Mouse (Mus musculus) forebrain, embryonic 10.5 days (tissue): ENCODE results near the gene Arhgef1. TPM values are rescaled to one million over a fixed set of nuclear protein-coding genes. Genes with fewer than 3 reads are reported as not detected.

Experiments
- DNase-seq: peaks from one replicate; pipeline ENCODE4 v3.0.0-alpha.2; 2017; ENCODE audit warnings: low spot score; ENCODE audit errors: extremely low spot score
- H3K27ac ChIP-seq: fragments of 300-500 bp; sonication (generic); 2 replicates; pipeline ENCODE4 v1.5.1; 2016; ENCODE audit warnings: mild to moderate bottlenecking
- H3K27me3 ChIP-seq: fragments of 300-500 bp; sonication (generic); 2 replicates; pipeline ENCODE4 v1.6.1; 2016; ENCODE audit warnings: mild to moderate bottlenecking; ENCODE audit not compliant: poor library complexity, severe bottlenecking
- H3K36me3 ChIP-seq: fragments of 300-500 bp; sonication (generic); replicated peaks from 2 replicates; pipeline ENCODE4 v1.6.1; 2016; ENCODE audit warnings: mild to moderate bottlenecking, moderate library complexity
- H3K4me1 ChIP-seq: fragments of 300-500 bp; sonication (generic); 2 replicates; pipeline ENCODE4 v1.6.1; 2016
- H3K4me3 ChIP-seq: fragments of 300-500 bp; sonication (generic); 2 replicates; pipeline ENCODE4 v1.5.1; 2016; ENCODE audit warnings: mild to moderate bottlenecking, moderate library complexity
- H3K9me3 ChIP-seq: fragments of 300-500 bp; sonication (generic); 2 replicates; pipeline ENCODE4 v1.6.1; 2016; ENCODE audit warnings: mild to moderate bottlenecking, moderate library complexity
- WGBS: fragments of 180-500 bp; shearing (Covaris S2); methylation state at CpG from one replicate; pipeline ENCODE4 v1.1.7; 2016; 5-methylcytosine and 5-hydroxymethylcytosine counted together
- polyA plus RNA-seq: library from polyadenylated mRNA; unstranded; fragments of >200 nt; fragmentation: Nextera tagmentation; extraction: Ambion mirVana; gene quantifications from 2 replicates; pipeline ENCODE4 v1.2.1, GENCODE M21; 2016

The Arhgef1 gene
- polyA plus RNA-seq, 1 experiment from 2014 or later: 59.2 TPM

DNA sequence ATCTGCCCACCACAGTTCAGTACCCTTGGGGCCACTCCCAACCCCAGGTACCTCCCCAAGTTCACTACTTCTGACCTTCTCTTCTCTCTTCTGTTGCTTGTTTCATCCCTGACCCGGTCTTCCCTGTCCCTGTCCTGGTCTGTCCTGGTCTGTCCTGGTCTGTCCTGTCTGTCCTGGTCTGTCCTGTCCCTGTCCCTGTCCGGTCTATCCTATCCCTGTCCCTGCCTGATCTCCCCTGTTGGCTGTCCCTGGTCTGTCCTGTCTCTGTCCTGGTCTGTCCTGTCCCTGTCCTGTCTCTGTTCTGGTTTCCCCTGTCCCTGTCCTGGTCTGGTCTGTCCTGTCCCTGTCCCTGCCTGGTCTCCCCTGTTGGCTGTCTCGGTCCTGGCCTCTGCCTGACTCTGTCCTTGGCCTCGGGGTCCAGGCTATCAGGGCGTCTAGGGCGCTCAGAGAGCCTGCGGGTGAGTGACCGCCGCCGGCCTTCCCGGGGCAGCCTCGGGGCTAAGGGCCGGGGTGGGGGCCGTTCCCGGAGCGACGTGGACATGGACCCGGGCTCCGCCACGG, 16.1 kb downstream of the Arhgef1 start:
- Histone ChIP-seq H3K27ac (no peak overlapping the region), H3K4me3 (no peak overlapping the region), H3K4me1 (0 out of 2 replicates have a peak, but pooled peaks cover 4% of the 10 kb centered on the region), H3K27me3 (no peaks in the 10 kb centered on the region), H3K36me3 (peaks cover 75% of the 10 kb centered on the region), H3K9me3 (peaks cover 1% of the 10 kb centered on the region; the same call in 1 of the 2 replicates)
- WGBS: 94% methylated on average over 20 of the region's 20 CpGs
- no peak for DNase-seq

DNA sequence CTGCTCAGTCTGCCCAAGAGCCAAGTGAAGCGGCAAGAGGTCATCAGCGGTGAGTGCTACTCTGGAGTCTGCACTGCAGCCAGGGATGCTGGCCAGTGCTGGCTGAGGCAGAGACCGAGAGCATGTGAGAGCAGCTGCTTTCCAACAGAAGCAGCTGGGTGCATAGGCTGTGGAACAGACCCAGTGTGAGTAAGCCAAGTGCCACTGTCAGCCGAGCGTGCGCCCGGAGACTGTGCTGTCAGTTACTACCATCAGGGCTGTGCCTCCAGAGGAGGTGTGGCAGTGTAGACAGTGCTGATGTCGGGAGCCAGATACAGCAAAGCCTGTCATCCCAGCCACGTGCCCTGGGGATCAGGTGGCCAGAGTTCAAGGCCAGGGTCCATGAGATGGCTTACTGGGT, 17.0 kb downstream of the Arhgef1 start:
- WGBS: 93% methylated on average over 9 of the region's 9 CpGs
- peaks cover 84% of the 10 kb centered on the region for H3K36me3 ChIP-seq

DNA sequence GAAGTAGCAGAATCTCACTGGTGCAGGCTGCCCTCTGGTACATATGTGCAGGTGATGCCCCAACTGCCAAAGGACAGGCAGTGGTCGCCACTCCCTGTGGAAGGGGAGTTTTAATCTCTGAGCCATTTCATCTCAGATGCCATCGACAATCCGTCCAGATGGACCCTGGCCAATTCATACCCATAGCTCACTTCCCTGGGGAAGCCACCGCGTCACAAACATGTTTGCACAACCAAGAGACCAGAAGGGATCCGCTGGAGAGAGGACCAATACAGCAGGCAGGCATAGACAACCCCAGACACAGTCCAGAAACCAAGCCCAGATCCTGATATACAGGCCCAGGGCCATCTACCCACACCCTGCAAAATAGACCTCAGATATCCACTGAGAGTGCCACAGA, 27.8 kb downstream of the Arhgef1 start:
- 55% methylated on average over 6 of the region's 6 CpGs for WGBS
- H3K9me3 ChIP-seq: no peaks in the 10 kb centered on the region
- peaks cover 81% of the 10 kb centered on the region for H3K27me3 ChIP-seq
- peaks cover 59% of the 10 kb centered on the region for H3K4me1 ChIP-seq
- DNase-seq: no peak
- peaks cover 24% of the 10 kb centered on the region for H3K36me3 ChIP-seq
- H3K4me3 ChIP-seq: no peak overlapping the region
- no peak overlapping the region for H3K27ac ChIP-seq

More for the DNA sequence above, 17.0 kb downstream of the Arhgef1 start:
- no peak for DNase-seq
- Histone ChIP-seq H3K4me3 (no peak overlapping the region), H3K27me3 (no peaks in the 10 kb centered on the region), H3K27ac (no peak overlapping the region), H3K4me1 (0 out of 2 replicates have a peak, but pooled peaks cover 4% of the 10 kb centered on the region), H3K9me3 (peaks cover 4% of the 10 kb centered on the region; the same call in 1 of the 2 replicates)

DNA sequence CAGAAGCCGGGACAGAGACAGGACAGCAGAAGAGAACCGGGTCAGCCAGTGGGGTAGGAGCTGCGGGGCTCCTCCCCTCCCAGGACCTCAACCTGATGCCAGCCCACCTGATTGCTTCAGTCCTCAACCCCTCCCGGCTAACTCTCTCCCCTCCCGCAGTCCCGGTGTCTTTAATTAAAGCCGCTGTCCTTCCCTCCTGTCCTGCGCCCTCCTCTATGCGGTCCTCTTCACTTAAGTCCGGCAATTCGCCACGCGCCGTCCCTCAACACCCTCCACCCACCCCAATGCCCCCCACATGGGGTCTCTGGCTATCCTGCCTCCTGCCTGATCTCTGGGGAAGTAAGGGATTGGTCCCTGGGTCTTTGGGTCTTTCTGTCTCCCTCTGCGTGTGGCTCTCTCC, 28.9 kb downstream of the Arhgef1 start:
- peaks cover 93% of the 10 kb centered on the region for H3K27me3 ChIP-seq
- no peaks in the 10 kb centered on the region for H3K9me3 ChIP-seq
- no peak for DNase-seq
- peak overlapping the region; percentile 9; the same call in 1 of the 2 replicates for H3K4me3 ChIP-seq
- under 1% methylated on average over 15 of the region's 15 CpGs for WGBS
- H3K36me3 ChIP-seq: peaks cover 12% of the 10 kb centered on the region
- no peak overlapping the region for H3K27ac ChIP-seq
- H3K4me1 ChIP-seq: peaks cover 59% of the 10 kb centered on the region

DNA sequence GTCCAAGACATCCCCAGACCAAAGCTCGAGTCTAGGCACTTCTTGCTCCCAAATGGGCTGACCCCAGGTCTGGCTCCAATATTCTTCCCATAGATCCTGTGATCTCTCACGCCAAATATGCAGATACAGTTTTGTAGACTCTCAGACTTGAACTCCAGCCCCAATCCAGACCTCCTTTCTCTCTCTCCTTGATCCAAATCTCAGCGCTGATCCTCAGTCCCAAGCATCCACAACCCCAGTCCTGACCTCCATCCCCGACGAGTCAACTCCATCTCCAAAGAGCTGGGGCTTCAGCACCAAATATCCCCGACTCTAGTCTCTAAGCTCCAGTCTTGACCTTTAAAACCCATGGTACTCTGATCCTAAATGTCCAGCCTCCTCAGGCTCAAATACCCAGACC, 40.9 kb downstream of the Arhgef1 start:
- no peak for DNase-seq
- WGBS: 7% methylated on average over 6 of the region's 6 CpGs
- Histone ChIP-seq H3K27ac (no peak overlapping the region), H3K27me3 (peaks cover 100% of the 10 kb centered on the region), H3K9me3 (no peaks in the 10 kb centered on the region), H3K4me3 (peak overlapping the region; percentile 53; the same call in 1 of the 2 replicates), H3K36me3 (no peaks in the 10 kb centered on the region), H3K4me1 (peaks cover 20% of the 10 kb centered on the region)

DNA sequence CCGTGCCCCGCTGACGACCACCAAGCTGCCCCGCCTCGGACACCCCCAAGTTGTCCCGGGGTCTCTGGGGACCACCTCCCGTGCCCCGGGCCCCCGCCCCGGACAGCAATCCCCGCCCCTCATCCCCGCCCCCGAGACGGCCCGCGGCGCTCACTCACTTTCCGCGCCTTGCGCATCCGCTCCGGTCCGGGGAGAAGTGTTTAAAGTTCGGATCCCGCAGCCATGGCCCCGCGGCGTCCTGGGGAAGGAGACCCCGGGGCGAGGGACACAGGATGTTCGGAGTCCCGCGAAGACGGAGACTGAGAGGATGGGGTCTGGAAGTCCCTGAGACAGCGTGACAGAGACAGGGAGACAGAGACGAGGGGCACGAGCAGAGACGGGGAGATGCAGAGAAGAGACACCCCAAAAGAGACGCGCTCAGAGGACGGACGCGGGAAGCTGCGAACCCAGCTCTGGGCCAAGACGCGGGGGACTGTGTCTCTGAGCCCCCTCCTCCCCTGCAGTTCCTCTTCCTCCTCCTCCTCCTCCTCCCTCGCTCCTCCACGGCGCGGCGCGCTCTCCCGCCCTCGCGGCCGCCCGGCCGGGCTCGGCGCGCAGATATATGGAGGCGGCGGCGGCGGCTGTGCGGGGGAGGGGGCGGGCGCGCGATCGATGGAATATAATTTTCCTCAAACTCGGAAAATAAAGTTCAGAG, 41.7 kb downstream of the Arhgef1 start, which contains the start of gene Gm4881:
Gene Gm4881 (minus strand): TSS at position 238 of the 694 bp plus-strand sequence.
- H3K36me3 ChIP-seq: no peaks in the 10 kb centered on the region
- H3K9me3 ChIP-seq: no peaks in the 10 kb centered on the region
- DNase-seq: no peak
- H3K27ac ChIP-seq: no peak within 1 kb of the TSS
- H3K27me3 ChIP-seq: peaks cover 100% of the 10 kb centered on the region
- WGBS: 1% methylated on average over 72 of the region's 72 CpGs
- peaks cover 23% of the 10 kb centered on the region for H3K4me1 ChIP-seq
- peak within 1 kb of the TSS; percentile 53 for H3K4me3 ChIP-seq

DNA sequence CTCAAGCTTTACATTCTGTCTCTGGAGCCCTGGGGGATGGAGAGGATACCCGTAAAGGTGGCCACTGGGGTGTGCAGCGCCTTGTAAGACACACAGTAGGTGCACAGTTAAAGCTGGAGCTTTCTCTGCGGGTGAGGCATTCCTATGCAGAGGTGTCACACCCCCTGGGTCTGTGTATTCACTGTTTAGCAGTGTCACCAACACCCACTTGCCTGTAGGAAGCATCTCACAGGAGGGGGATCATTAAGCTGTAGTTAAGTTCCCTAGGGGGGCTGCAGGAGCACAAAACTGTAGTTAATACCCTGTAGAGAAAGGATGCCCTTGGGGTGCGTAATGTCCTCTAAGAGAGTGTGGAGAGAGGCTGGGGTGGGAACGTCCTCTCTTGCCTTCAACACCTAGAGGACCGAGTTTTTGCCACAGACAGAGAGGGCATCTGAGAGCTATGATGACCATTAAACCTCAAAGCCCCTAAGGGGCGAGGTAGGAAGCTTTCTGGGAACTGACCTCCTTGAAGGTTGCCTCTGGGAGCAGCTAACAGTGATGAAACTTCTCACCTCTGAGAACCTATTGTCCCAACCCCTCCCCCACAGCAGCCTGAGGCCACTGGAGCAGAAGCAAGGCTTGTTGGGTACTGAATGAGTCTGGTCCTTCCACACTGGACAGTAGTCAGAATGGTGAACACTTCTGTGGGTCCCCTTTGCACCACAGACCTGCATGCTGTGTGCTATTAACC, 44.8 kb downstream of the Arhgef1 start:
- Histone ChIP-seq H3K9me3 (no peaks in the 10 kb centered on the region), H3K4me3 (no peak overlapping the region), H3K4me1 (peaks cover 43% of the 10 kb centered on the region), H3K27me3 (peaks cover 100% of the 10 kb centered on the region), H3K27ac (no peak overlapping the region), H3K36me3 (no peaks in the 10 kb centered on the region)
- DNase-seq: no peak
- WGBS: under 1% methylated on average over 7 of the region's 7 CpGs

DNA sequence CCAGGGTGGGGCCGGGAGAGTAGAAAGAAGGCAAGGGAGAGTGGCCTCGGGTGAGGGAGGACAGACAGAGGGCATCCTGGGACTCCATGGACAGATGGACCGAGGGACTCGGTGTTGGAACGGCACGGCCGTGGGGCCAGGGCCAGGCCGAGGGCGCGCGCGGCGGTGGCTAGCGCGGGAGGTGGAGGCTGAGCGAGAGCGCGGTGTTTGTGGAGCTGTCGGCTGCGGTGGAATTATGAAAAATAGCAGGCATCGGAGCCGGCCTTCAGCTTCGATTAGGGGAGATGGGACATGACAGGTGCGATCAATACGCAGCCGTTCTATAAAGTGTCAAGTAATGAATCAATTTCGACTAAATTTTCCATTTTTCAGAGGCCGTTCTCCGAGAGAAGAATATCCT, 46.1 kb downstream of the Arhgef1 start:
- no peak for DNase-seq
- WGBS: 2% methylated on average over 28 of the region's 29 CpGs
- Histone ChIP-seq H3K4me3 (no peak overlapping the region; the same call in none of the 2 replicates), H3K4me1 (peaks cover 45% of the 10 kb centered on the region), H3K27ac (no peak overlapping the region), H3K36me3 (no peaks in the 10 kb centered on the region), H3K27me3 (peaks cover 100% of the 10 kb centered on the region), H3K9me3 (no peaks in the 10 kb centered on the region)

DNA sequence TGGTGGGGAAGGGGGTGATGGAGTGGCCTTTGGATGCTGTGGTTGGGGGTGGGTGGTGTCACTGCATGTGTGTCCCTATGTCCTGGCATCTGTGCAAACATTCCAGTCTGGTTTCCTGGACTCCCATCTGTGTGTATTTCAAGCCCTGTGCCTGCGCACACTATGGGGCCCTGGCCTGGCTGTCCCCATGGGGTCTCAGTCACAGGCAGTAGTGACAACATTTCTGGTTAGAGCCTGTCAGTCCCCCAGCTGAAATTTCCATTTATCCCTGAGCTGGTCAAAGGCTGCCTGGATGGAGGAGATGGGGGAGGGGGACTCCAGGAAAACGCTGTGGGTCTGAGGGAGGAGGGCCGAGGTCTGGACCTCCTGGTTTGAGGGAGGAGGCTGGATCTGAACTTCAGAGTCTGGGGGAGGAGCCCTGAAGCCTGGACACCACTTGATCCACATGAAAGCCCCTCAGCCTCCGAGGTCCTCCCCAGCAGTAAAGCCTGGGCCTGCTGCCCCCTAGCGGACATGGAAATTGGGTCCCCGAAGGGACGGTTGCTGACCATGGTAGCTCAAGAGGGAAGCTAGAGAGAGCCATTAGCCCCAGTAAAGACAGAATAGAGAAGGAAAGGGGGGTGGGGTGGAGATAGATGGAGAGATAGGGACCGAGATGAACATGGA, 47.4 kb downstream of the Arhgef1 start:
- Histone ChIP-seq H3K4me1 (peaks cover 47% of the 10 kb centered on the region), H3K27me3 (peaks cover 100% of the 10 kb centered on the region), H3K27ac (no peak overlapping the region), H3K9me3 (no peaks in the 10 kb centered on the region), H3K36me3 (no peaks in the 10 kb centered on the region), H3K4me3 (no peak overlapping the region)
- DNase-seq: peak; percentile 86
- 0% methylated on average over 8 of the region's 8 CpGs for WGBS

DNA sequence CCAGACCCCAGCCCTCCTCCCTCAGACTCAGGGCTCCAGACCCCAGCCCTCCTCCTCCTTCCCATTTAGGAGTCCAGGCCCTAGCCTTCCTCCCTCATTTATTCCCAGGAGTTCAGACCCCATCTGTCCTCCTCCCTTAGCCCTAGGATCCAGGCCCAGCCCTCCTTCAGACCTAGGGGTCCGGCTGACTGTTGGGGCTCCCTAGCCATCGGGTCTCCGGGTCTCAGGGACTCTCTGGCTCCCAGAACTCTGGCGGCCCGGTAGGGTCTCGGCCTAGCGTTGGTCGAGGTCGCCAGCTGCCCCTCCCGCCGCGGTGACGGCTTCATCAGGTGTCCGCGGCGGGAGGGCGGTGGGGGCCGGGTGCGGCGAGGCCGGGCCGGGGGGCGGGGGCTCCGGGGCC, 51.3 kb downstream of the Arhgef1 start:
- no peaks in the 10 kb centered on the region for H3K36me3 ChIP-seq
- WGBS: under 1% methylated on average over 24 of the region's 24 CpGs
- H3K4me3 ChIP-seq: peak overlapping the region; percentile 55
- no peak for DNase-seq
- peaks cover 45% of the 10 kb centered on the region for H3K4me1 ChIP-seq
- H3K27me3 ChIP-seq: peaks cover 86% of the 10 kb centered on the region
- peak overlapping the region; percentile 80 for H3K27ac ChIP-seq
- no peaks in the 10 kb centered on the region for H3K9me3 ChIP-seq

DNA sequence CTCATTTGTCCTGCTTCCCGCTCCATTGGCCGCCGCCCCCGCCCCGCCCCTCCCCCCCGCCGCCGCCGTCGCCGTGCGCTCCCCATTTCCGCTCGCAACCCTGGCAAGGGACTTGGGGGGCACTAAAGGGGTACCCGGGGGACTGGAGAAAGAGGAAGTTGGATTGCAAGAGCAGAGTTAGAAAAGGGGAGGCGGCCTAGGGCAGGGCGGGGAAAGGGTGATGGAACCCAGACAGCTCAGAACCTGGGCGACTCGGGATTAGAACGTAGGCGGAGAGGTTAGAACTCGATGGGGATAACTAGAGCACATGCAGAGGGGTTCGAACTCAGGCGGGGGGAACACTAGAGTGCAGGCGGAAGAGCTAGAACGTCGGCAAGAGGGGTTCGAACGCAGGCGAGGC, 51.7 kb downstream of the Arhgef1 start:
- peak overlapping the region; percentile 55 for H3K4me3 ChIP-seq
- peak overlapping the region; percentile 80 for H3K27ac ChIP-seq
- H3K4me1 ChIP-seq: peaks cover 45% of the 10 kb centered on the region
- DNase-seq: no peak
- H3K27me3 ChIP-seq: peaks cover 81% of the 10 kb centered on the region
- under 1% methylated on average over 30 of the region's 30 CpGs for WGBS
- H3K36me3 ChIP-seq: no peaks in the 10 kb centered on the region
- no peaks in the 10 kb centered on the region for H3K9me3 ChIP-seq

DNA sequence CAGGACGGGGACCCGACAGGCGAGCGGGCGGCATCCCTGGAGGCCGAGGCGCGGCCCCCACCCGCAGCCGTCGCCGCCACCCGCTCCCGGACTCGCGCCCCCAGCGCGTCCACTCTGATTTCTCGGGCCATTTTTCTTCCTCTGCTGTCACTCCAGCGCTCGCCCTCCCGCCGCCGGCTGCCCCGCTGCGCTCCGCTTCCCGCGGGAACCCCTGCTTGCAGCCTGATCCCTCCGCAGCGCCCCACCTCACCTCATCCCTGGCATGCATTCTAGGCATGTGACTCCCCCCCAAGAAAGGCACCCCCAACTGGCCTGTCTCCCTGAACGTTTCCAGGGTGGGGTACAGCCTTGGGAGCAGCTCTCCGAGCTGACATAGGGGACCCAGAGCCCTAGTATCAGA, 52.5 kb downstream of the Arhgef1 start:
- DNase-seq: no peak
- peak overlapping the region; percentile 55 for H3K4me3 ChIP-seq
- peaks cover 37% of the 10 kb centered on the region for H3K4me1 ChIP-seq
- H3K9me3 ChIP-seq: no peaks in the 10 kb centered on the region
- WGBS: 2% methylated on average over 33 of the region's 33 CpGs
- peaks cover 73% of the 10 kb centered on the region for H3K27me3 ChIP-seq
- no peak overlapping the region for H3K27ac ChIP-seq
- no peaks in the 10 kb centered on the region for H3K36me3 ChIP-seq
